Mouse (Mus musculus) lung, postnatal 0 days (tissue): ENCODE measurements around the gene Cda. TPM values are rescaled to one million over a fixed set of nuclear protein-coding genes. Genes with fewer than 3 reads are reported as not detected.
A peak's percentile ranks its signal among the peaks of the same experiment; 100 is the strongest.

ENCODE experiments used
- ATAC-seq: fragments of 200-750 bp; cut with Nextera tagmentation; 2 replicates; pipeline ENCODE4 v1.8.0; 2017; ENCODE audit warnings: moderate library complexity
- DNase-seq: peaks from one replicate; pipeline ENCODE4 v3.0.0-alpha.2; 2016; ENCODE audit warnings: low spot score
- H3K27ac ChIP-seq: fragments of 300-500 bp; sonication (generic); 2 replicates; pipeline ENCODE4 v1.5.1; 2014; ENCODE audit warnings: antibody characterized with exemption, mild to moderate bottlenecking, low read length, mixed read lengths
- H3K27me3 ChIP-seq: fragments of 300-500 bp; sonication (generic); replicated peaks from 2 replicates; pipeline ENCODE4 v1.6.1; 2014; ENCODE audit warnings: low read length, mixed read lengths; ENCODE audit not compliant: insufficient read depth
- H3K36me3 ChIP-seq: fragments of 300-500 bp; sonication (generic); 2 replicates; pipeline ENCODE4 v1.6.1; 2014; ENCODE audit warnings: low read length, mixed read lengths; ENCODE audit not compliant: insufficient read depth
- H3K4me1 ChIP-seq: fragments of 300-500 bp; sonication (generic); 2 replicates; pipeline ENCODE4 v1.6.1; 2014; ENCODE audit warnings: antibody characterized with exemption, low read depth, low read length, mixed read lengths; ENCODE audit not compliant: insufficient read depth
- H3K4me2 ChIP-seq: fragments of 300-500 bp; sonication (generic); replicated peaks from 2 replicates; pipeline ENCODE4 v1.6.1; 2014; ENCODE audit warnings: low read depth, mild to moderate bottlenecking, low read length, moderate library complexity, mixed read lengths
- H3K4me3 ChIP-seq: fragments of 300-500 bp; sonication (generic); 2 replicates; pipeline ENCODE4 v1.5.1; 2014; ENCODE audit warnings: low read depth, low read length
- H3K9ac ChIP-seq: fragments of 300-500 bp; sonication (generic); replicated peaks from 2 replicates; pipeline ENCODE4 v1.6.1; 2014; ENCODE audit warnings: low read depth, mild to moderate bottlenecking
- H3K9me3 ChIP-seq: fragments of 300-500 bp; sonication (generic); 2 replicates; pipeline ENCODE4 v1.6.1; 2016; ENCODE audit warnings: low read length, mixed read lengths
- CTCF ChIP-seq: IDR thresholded peaks from 2 replicates; pipeline ENCODE4 v1.5.1; 2016; ENCODE audit warnings: antibody characterized with exemption, mild to moderate bottlenecking
- EP300 ChIP-seq: IDR thresholded peaks from 2 replicates; pipeline ENCODE4 v1.6.1; 2016; ENCODE audit warnings: antibody characterized with exemption, mild to moderate bottlenecking, control low read depth
- WGBS: fragments of 180-500 bp; shearing (Covaris S2); extraction: QIAGEN DNeasy Blood & Tissue Kit; methylation state at CpG from one replicate; pipeline ENCODE4 v1.1.7; 2014; 5-methylcytosine and 5-hydroxymethylcytosine counted together
- polyA plus RNA-seq: library from polyadenylated mRNA; unstranded; fragments of >200 nt; fragmentation: Nextera tagmentation; extraction: Ambion mirVana; gene quantifications from 2 replicates; pipeline ENCODE4 v1.2.1, GENCODE M21; 2015

Gene Cda
- polyA plus RNA-seq, 1 experiment from 2014 or later, result 16.0 TPM

- peak within 1 kb of the TSS; percentile 38; the same call in 1 of the 2 replicates for H3K27ac ChIP-seq
- H3K36me3 ChIP-seq, result no peaks in the 10 kb centered on the region
- DNase-seq (peak; percentile 99), ATAC-seq (peak; percentile 99)
- TF ChIP-seq EP300 (no peak), CTCF (no peak)
- no peaks in the 10 kb centered on the region for H3K27me3 ChIP-seq
- H3K4me2 ChIP-seq, result peak within 1 kb of the TSS; percentile 94
- WGBS, result 3% methylated on average over 57 of the region's 64 CpGs
- no peaks in the 10 kb centered on the region for H3K9me3 ChIP-seq
- H3K4me3 ChIP-seq, result peak within 1 kb of the TSS; percentile 85
- H3K9ac ChIP-seq, result peak within 1 kb of the TSS; percentile 79
- peaks cover 14% of the 10 kb centered on the region; the same call in 1 of the 2 replicates for H3K4me1 ChIP-seq
These were observed 63.3 kb downstream of the Cda start, which contains the start of gene Ddost for GRCm38 (mm10) chr4:138304340-138305104. TSS of gene Ddost (plus strand) at chr4:138304730.

- ATAC-seq, result no peak
- 6% methylated on average over 18 of the region's 18 CpGs for WGBS
- no peak for TF ChIP-seq CTCF
- no peak for TF ChIP-seq EP300
- peak overlapping the region; percentile 50 for H3K9ac ChIP-seq
- no peaks in the 10 kb centered on the region for H3K9me3 ChIP-seq
- H3K4me2 ChIP-seq, result peak overlapping the region; percentile 85
- H3K4me3 ChIP-seq, result peak overlapping the region; percentile 46
- no peaks in the 10 kb centered on the region for H3K36me3 ChIP-seq
- H3K27me3 ChIP-seq, result no peaks in the 10 kb centered on the region
- no peak overlapping the region for H3K27ac ChIP-seq
- DNase-seq, result no peak
- peaks cover 14% of the 10 kb centered on the region; the same call in 1 of the 2 replicates for H3K4me1 ChIP-seq
These were observed 64.0 kb downstream of the Cda start for GRCm38 (mm10) chr4:138303742-138304141.

- Histone ChIP-seq H3K36me3 (no peaks in the 10 kb centered on the region), H3K4me2 (no peak overlapping the region), H3K9me3 (no peaks in the 10 kb centered on the region), H3K4me3 (no peak overlapping the region), H3K9ac (no peak overlapping the region), H3K27ac (no peak overlapping the region), H3K27me3 (no peaks in the 10 kb centered on the region), H3K4me1 (peaks cover 14% of the 10 kb centered on the region; the same call in 1 of the 2 replicates)
- WGBS, result 89% methylated on average over 3 of the region's 3 CpGs
- no peak for ATAC-seq
- TF ChIP-seq EP300 (no peak), CTCF (no peak)
- DNase-seq, result no peak
These were observed 64.8 kb downstream of the Cda start for GRCm38 (mm10) chr4:138303011-138303410.

- Histone ChIP-seq H3K4me2 (no peak overlapping the region), H3K4me1 (peaks cover 14% of the 10 kb centered on the region; the same call in 1 of the 2 replicates), H3K36me3 (no peaks in the 10 kb centered on the region), H3K27ac (no peak overlapping the region), H3K4me3 (no peak overlapping the region), H3K9ac (no peak overlapping the region), H3K9me3 (no peaks in the 10 kb centered on the region), H3K27me3 (no peaks in the 10 kb centered on the region)
- TF ChIP-seq EP300 (no peak), CTCF (no peak)
- ATAC-seq (no peak), DNase-seq (no peak)
- WGBS, result 82% methylated on average over 10 of the region's 10 CpGs
These were observed 66.5 kb downstream of the Cda start for GRCm38 (mm10) chr4:138301271-138301780.

GRCm38 (mm10) chr4:138293949-138294550 lies 73.7 kb downstream of the Cda start:
- TF ChIP-seq EP300 (no peak), CTCF (no peak)
- H3K27ac ChIP-seq, result no peak overlapping the region
- whole genome bisulfite sequencing, result 82% methylated on average over 6 of the region's 14 CpGs
- H3K9ac ChIP-seq, result no peak overlapping the region
- H3K36me3 ChIP-seq, result no peaks in the 10 kb centered on the region
- H3K4me2 ChIP-seq, result no peak overlapping the region
- no peak for ATAC-seq
- no peak for DNase-seq
- H3K4me3 ChIP-seq, result no peak overlapping the region
- H3K9me3 ChIP-seq, result no peaks in the 10 kb centered on the region
- H3K27me3 ChIP-seq, result no peaks in the 10 kb centered on the region
- no peaks in the 10 kb centered on the region for H3K4me1 ChIP-seq

- DNase-seq, result no peak
- Histone ChIP-seq H3K27ac (no peak overlapping the region), H3K4me1 (no peaks in the 10 kb centered on the region), H3K36me3 (no peaks in the 10 kb centered on the region), H3K4me2 (no peak overlapping the region), H3K9me3 (no peaks in the 10 kb centered on the region), H3K4me3 (no peak overlapping the region), H3K9ac (no peak overlapping the region), H3K27me3 (no peaks in the 10 kb centered on the region)
- ATAC-seq, result no peak
- 52% methylated on average over 16 of the region's 18 CpGs for WGBS
- TF ChIP-seq CTCF (no peak), EP300 (no peak)
These were observed 74.4 kb downstream of the Cda start for GRCm38 (mm10) chr4:138293261-138293948.
